Mouse (Mus musculus) embryonic fibroblast, embryonic 13.5 days (primary cell): ENCODE measurements around the gene Lat.

Experiments used
- CTCF ChIP-seq: IDR thresholded peaks from 2 replicates; pipeline ENCODE4 v1.5.1; 2011; ENCODE audit warnings: mild to moderate bottlenecking, control low read depth, low read length, moderate library complexity, borderline replicate concordance; ENCODE audit not compliant: insufficient read depth
- POLR2A ChIP-seq: IDR thresholded peaks from 2 replicates; pipeline ENCODE4 v1.6.1; 2011; ENCODE audit warnings: low read depth, mild to moderate bottlenecking, control low read depth, low read length, moderate library complexity

DNA sequence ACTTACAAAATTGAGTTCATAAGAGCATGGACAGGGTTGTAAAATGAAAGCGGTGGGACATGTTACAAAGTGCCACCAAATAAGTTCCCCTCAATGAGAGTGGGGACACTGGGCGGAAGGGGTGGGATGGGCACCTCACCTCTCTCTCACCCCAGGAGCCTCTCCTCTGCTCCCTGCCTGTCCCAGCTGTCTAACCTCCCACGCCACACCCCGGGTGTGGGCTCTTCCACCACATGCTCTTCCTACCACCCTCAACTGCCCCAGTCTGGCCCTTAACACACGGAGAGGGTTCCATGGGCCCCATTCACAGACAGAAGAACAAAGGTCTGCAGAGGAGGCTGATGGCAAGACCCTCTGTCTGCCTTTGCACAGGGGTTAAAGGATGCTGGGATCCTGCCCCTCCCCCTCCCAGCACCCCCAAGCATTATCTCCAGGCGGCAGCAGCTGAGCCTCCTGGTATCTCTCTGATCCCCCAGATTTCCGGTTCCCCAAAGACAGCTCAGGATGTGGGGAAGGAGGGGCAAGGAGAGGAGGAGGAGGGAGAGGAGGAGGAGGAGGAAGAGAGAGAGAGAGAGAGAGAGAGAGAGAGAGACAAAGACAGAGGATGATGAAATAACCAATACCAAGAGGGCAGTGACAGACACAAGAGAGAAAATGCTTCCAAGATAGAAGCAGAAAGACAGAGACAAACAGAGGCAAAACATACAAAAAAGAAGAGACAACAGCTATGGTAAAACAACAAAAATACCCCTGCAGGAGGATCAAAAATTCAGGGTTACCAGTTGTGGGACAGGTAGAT, 12.4 kb downstream of the Lat start:
- no peak for TF ChIP-seq CTCF
- TF ChIP-seq POLR2A = no peak
